Mouse (Mus musculus) right cerebral cortex, postnatal 36 days (tissue): ENCODE results near the gene Gulp1.

Source experiments
- DNase-seq, 2 experiments: peaks; one replicate each; pipeline ENCODE4 v3.0.0; 2022; ENCODE audit warnings: low spot score in 2 of 2, mixed read lengths in 1 of 2

The Gulp1 gene

DNA sequence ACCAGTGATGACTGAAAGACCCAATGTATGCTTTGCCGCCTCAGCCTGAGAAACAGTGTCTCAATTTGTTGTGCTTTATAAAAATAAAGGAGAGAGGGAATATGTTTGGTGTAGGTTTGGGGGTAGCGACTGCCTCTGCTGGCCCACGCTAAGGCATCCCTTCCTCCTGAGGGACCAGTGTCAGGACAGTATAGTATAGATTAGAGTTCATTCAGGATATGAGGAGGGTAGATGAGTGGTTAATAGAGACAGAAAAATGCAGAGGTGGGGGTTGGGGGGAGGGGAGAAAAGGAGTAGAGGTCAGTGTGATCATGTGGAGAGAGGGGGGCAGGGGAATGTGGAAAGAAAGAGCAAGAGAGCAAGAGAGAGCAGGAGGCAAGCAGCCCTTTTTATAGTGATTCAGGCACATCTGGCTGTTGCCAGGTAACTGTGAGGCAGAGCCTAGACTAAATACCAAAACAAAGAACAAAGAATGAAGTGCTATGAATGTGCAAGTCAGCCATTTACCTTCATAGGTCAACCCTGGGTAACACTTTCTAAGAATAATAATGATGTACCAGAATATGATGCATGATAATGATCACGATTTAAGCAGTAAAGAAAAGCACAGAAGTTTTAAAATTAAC, 169.6 kb downstream of the Gulp1 start:
- no peak for DNase-seq

DNA sequence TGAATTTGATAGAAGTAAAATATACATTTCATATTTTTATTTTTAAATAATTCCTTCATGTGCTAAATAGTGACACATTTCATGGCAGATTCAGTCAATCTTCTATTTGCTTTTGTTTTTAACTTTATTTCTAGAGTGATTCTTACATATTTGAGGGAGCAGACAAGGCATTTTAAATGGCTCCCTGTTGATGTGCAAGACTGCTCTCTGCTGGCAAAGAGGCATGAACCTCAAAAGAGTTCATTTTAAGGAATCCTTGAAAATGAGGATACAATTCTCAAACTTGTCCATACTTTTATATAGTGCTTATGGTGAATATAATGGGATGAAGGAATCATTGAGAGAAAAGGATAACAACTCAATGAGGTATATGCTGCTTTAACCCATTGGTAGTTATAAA, 189.9 kb downstream of the Gulp1 start:
- DNase-seq = peak in 1 of 2 experiments; percentile 3

GRCm38 (mm10) chr1:44745711-44746110, 194.4 kb downstream of the Gulp1 start:
- DNase-seq = peak in 1 of 2 experiments; percentile 1

DNA sequence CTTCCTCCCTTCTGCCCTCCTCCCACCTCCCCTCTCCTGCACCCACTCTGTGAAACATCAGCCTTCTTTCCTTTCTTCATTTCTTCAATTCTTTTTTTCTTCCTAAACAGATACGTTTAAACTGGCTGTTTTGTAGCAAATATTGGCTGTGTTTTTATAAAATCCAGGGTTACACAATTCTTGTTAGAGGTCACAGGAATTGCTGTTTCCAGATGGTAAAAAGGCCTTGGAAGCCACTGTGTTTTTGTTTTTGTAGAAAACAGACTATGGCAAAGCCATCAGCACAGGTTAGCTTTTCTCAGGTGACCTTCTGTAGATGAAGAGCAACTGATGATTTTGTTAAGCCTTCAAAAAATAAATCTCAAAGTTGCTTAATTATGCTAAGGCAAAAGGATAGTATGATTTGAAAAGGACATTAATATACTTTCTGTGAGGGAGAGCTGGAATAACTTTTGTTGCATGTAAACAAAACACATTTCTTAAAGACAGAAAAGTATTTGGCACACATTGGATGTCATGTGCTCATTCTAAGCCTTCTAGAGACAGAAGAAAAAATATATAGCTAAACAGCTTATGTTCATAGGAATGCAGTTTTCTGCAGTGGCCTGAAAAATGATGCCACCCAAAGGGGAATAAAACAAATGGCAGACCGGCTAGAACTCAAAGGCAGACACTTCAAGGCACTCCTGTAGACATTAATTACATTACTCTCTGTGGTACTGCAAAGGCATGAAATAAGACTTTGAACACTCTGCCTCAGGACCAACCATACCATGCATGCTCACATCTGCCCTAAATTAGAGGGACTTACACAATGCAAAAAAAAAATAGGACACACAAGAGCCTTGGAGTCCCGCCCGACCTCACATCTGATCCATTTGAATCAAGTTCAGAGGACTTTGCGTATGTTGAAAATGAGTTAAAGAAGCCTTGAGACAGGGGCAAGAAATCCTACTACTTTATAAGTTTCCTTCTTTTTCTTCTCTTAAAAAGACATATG, 199.7 kb downstream of the Gulp1 start:
- DNase-seq = no peak

DNA sequence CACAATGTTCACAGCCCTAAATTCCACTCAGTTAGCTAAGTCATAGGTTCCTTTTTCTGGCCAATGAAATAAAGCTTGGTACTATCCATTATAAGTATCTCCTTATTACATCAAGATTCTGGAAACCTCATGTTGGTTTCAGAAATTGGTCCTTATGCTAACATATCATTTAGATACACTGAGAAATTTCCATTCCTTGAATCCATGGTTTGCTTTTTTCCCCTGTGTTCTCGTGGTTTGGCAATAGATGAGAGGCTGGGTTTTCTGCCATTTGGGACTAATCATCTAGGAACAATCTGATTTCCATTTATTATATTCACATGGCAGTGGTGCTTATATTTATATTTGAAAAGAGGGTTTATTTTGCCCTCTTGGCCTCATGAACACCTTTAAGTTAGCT, 226.9 kb downstream of the Gulp1 start:
- no peak for DNase-seq

DNA sequence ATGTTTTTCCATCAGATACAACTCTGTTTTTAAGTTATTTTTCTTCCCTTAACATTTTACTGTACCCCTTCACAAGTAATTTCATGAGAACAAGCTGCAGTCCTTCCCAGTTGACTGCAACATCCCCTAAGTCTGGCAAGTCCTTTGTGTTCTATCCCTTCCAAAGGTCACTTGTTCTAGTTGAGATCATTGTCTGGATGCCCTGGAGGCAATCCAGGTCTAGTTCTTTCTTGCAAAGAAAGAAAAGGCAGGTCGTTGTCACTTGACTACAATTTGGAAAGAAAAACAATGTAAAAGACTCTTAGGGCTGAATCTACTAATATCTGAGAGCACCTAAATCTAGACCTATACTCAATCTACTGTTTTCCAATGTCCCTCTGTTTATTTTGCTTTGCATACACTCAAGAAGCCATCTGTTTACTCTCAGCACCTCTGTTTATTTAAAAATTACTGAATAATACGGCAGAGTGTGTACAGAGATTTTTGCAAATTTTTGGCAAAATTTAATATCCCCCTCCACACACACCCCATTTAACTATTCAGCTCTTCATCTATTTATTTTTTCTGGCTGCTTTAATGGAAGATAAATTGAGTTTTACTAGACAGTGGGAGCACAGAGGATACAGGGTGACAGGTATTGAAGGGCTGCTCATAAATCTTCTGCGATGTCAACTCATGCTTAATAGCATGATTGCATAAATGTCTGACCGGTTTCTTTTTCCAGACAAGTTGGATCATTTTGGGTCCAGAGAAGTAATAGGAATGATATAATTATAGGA, 252.5 kb downstream of the Gulp1 start:
- no peak for DNase-seq

DNA sequence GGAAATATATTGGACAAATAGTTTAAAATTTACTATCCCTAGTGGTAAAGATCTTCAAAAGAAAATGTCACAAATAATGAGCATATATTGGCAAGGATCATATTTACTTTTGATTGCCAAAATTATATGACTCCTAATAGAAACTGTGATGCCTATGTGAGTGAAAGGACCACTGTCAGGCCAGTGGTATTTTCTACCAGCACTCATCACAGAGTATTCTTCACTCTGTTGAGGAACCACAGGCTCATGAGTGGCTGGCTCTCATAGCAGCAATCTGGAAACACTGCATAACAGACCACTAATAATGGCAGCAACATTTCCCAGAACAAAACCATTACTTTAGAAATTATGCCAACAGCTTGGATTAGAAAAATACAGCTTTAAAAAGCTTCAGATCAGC, 255.1 kb downstream of the Gulp1 start:
- DNase-seq = no peak

GRCm38 (mm10) chr1:44810336-44810735, 259.0 kb downstream of the Gulp1 start:
- DNase-seq = no peak

- no peak for DNase-seq
Observed at GRCm38 (mm10) chr1:44833934-44834333, 282.6 kb downstream of the Gulp1 start.
